Mouse (Mus musculus) heart, adult 2 months (tissue): Measurements from ENCODE around the gene Unc79.

Source experiments
- CTCF ChIP-seq: fragments of 200-600 bp; IDR thresholded peaks from 2 replicates; pipeline ENCODE4 v1.8.1; 2022; ENCODE audit warnings: antibody characterized with exemption, mild to moderate bottlenecking, moderate library complexity
- EP300 ChIP-seq: fragments of 200-500 bp; IDR thresholded peaks from 2 replicates; pipeline ENCODE4 v1.6.1; 2011; ENCODE audit warnings: low read depth, low read length, control low read depth; ENCODE audit not compliant: insufficient read depth
- POLR2A ChIP-seq: fragments of 200-500 bp; IDR thresholded peaks from 2 replicates; pipeline ENCODE4 v1.6.1; 2011; ENCODE audit warnings: mild to moderate bottlenecking, low read depth, low read length, control low read depth; ENCODE audit not compliant: insufficient read depth

- TF ChIP-seq POLR2A (no peak), CTCF (no peak), EP300 (no peak)
Observed at GRCm38 (mm10) chr12:103059321-103060053, 110.8 kb downstream of the Unc79 start.
